Mouse (Mus musculus): ENCODE measurements around the gene Pter. TPM values are rescaled to one million over a fixed set of nuclear protein-coding genes. Genes with fewer than 3 reads are reported as not detected.

Pter gene
- polyA plus RNA-seq, 1 experiment from 2014 or later: 33.5 TPM

- H3K9me3 ChIP-seq: no peaks in the 10 kb centered on the region
- H3K36me3 ChIP-seq: no peaks in the 10 kb centered on the region
- peak within 1 kb of the TSS; percentile 67; the same call in 1 of the 2 replicates for H3K27ac ChIP-seq
- H3K27me3 ChIP-seq (ENCODE audit: insufficient read depth, poor library complexity, severe bottlenecking): peaks cover 57% of the 10 kb centered on the region
- peaks cover 26% of the 10 kb centered on the region for H3K4me1 ChIP-seq
- under 1% methylated on average over 19 of the region's 19 CpGs for WGBS
- DNase-seq (ENCODE audit: low spot score): no peak
- H3K4me3 ChIP-seq: peak within 1 kb of the TSS; percentile 71
These were observed 87.6 kb downstream of the Pter start, which contains the start of gene C1ql3 for GRCm38 (mm10) chr2:13011472-13011871. Gene C1ql3, minus strand, starts transcription at chr2:13011806.

- 25% methylated on average over 3 of the region's 3 CpGs for WGBS
- DNase-seq (ENCODE audit: low spot score): no peak
- Histone ChIP-seq H3K36me3 (no peaks in the 10 kb centered on the region), H3K4me1 (peaks cover 26% of the 10 kb centered on the region), H3K4me3 (no peak overlapping the region; the same call in 1 of the 2 replicates), H3K9me3 (no peaks in the 10 kb centered on the region), H3K27ac (no peak overlapping the region), H3K27me3 (ENCODE audit: insufficient read depth, poor library complexity, severe bottlenecking) (peaks cover 57% of the 10 kb centered on the region)
These were observed 88.1 kb downstream of the Pter start for GRCm38 (mm10) chr2:13011973-13012372.

- Histone ChIP-seq H3K36me3 (no peaks in the 10 kb centered on the region), H3K9me3 (no peaks in the 10 kb centered on the region), H3K4me3 (no peak overlapping the region), H3K27ac (no peak overlapping the region), H3K4me1 (no peaks in the 10 kb centered on the region), H3K27me3 (ENCODE audit: insufficient read depth, poor library complexity, severe bottlenecking) (peaks cover 11% of the 10 kb centered on the region)
- 42% methylated on average over 5 of the region's 5 CpGs for WGBS
- DNase-seq (ENCODE audit: low spot score): no peak
These were observed 94.5 kb downstream of the Pter start for GRCm38 (mm10) chr2:13018382-13018781.

GRCm38 (mm10) chr2:13018861-13019260 is 95.0 kb downstream of the Pter start:
- Histone ChIP-seq H3K9me3 (no peaks in the 10 kb centered on the region), H3K4me3 (no peak overlapping the region), H3K4me1 (no peaks in the 10 kb centered on the region), H3K36me3 (no peaks in the 10 kb centered on the region), H3K27me3 (ENCODE audit: insufficient read depth, poor library complexity, severe bottlenecking) (peaks cover 7% of the 10 kb centered on the region), H3K27ac (no peak overlapping the region)
- DNase-seq (ENCODE audit: low spot score): no peak
- 65% methylated on average over 1 of the region's 1 CpGs for whole genome bisulfite sequencing

- no peaks in the 10 kb centered on the region for H3K27me3 ChIP-seq (ENCODE audit: insufficient read depth, poor library complexity, severe bottlenecking)
- no peak overlapping the region for H3K27ac ChIP-seq
- no peaks in the 10 kb centered on the region for H3K36me3 ChIP-seq
- 65% methylated on average over 3 of the region's 3 CpGs for WGBS
- no peak for DNase-seq (ENCODE audit: low spot score)
- no peaks in the 10 kb centered on the region for H3K4me1 ChIP-seq
- no peaks in the 10 kb centered on the region for H3K9me3 ChIP-seq
- no peak overlapping the region for H3K4me3 ChIP-seq
These were observed 114.9 kb downstream of the Pter start for GRCm38 (mm10) chr2:13038772-13039171.

GRCm38 (mm10) chr2:13039785-13040184 is 115.9 kb downstream of the Pter start:
- Histone ChIP-seq H3K4me3 (no peak overlapping the region), H3K27ac (no peak overlapping the region), H3K36me3 (no peaks in the 10 kb centered on the region), H3K4me1 (no peaks in the 10 kb centered on the region), H3K9me3 (no peaks in the 10 kb centered on the region), H3K27me3 (ENCODE audit: insufficient read depth, poor library complexity, severe bottlenecking) (no peaks in the 10 kb centered on the region)
- 85% methylated on average over 4 of the region's 4 CpGs for WGBS
- no peak for DNase-seq (ENCODE audit: low spot score)

- no peaks in the 10 kb centered on the region for H3K4me1 ChIP-seq
- H3K27me3 ChIP-seq (ENCODE audit: insufficient read depth, poor library complexity, severe bottlenecking): no peaks in the 10 kb centered on the region
- H3K4me3 ChIP-seq: no peak overlapping the region
- H3K27ac ChIP-seq: no peak overlapping the region
- DNase-seq (ENCODE audit: low spot score): no peak
- WGBS: 76% methylated on average over 4 of the region's 4 CpGs
- no peaks in the 10 kb centered on the region for H3K36me3 ChIP-seq
- no peaks in the 10 kb centered on the region for H3K9me3 ChIP-seq
These were observed 120.7 kb downstream of the Pter start for GRCm38 (mm10) chr2:13044555-13044954.

- Histone ChIP-seq H3K36me3 (no peaks in the 10 kb centered on the region), H3K4me3 (no peak overlapping the region), H3K27ac (no peak overlapping the region), H3K9me3 (no peaks in the 10 kb centered on the region), H3K27me3 (ENCODE audit: insufficient read depth, poor library complexity, severe bottlenecking) (no peaks in the 10 kb centered on the region), H3K4me1 (no peaks in the 10 kb centered on the region)
- no peak for DNase-seq (ENCODE audit: low spot score)
- WGBS: 80% methylated on average over 6 of the region's 6 CpGs
These were observed 124.8 kb downstream of the Pter start for GRCm38 (mm10) chr2:13048649-13049048.

Other genes starting within 250 kb of the Pter start
- gene C1ql3, start 87.8 kb downstream of the Pter start, polyA plus RNA-seq (2016; fragmentation: Nextera tagmentation; extraction: Ambion mirVana): 0.38 and 0.73 TPM in 2 replicates